Mouse (Mus musculus) cortical plate, adult 2 months (tissue): ENCODE measurements at regions not wholly inside any gene's neighbourhood (a gene's known extent, or its start where the extent isn't known, plus 50 kb on each side); places are given as distances from the start of the nearest gene placed in this dataset.

Experiments
- H3K27ac ChIP-seq: fragments of 200-500 bp; 2 replicates; pipeline ENCODE4 v1.5.1; 2012; ENCODE audit warnings: low read length, control low read depth, inconsistent platforms; ENCODE audit not compliant: insufficient read depth
- H3K4me1 ChIP-seq: fragments of 200-500 bp; 2 replicates; pipeline ENCODE4 v1.6.1; 2011; ENCODE audit warnings: low read length; ENCODE audit not compliant: control insufficient read depth, insufficient read depth
- H3K4me3 ChIP-seq: fragments of 200-500 bp; 2 replicates; pipeline ENCODE4 v1.5.1; 2011; ENCODE audit warnings: mild to moderate bottlenecking, low read length, control low read depth; ENCODE audit not compliant: insufficient read depth
- CTCF ChIP-seq: fragments of 200-500 bp; IDR thresholded peaks from 2 replicates; pipeline ENCODE4 v1.5.1; 2011; ENCODE audit warnings: mild to moderate bottlenecking, control low read depth, low read length; ENCODE audit not compliant: insufficient read depth; ENCODE audit errors: extremely low read depth
- POLR2A ChIP-seq: fragments of 200-500 bp; IDR thresholded peaks from 2 replicates; pipeline ENCODE4 v1.6.1; 2011; ENCODE audit warnings: mild to moderate bottlenecking, low read length, control low read depth; ENCODE audit not compliant: insufficient read depth; ENCODE audit errors: extremely low read depth

- Histone ChIP-seq H3K4me1 (no peaks in the 10 kb centered on the region; the same call in 1 of the 2 replicates), H3K27ac (no peak overlapping the region), H3K4me3 (no peak overlapping the region)
- TF ChIP-seq CTCF (no peak), POLR2A (no peak)
Measured at GRCm38 (mm10) chr3:70097813-70098212, 90.4 kb downstream of the Otol1 start.

- TF ChIP-seq POLR2A: no peak
- TF ChIP-seq CTCF: no peak
- H3K4me3 ChIP-seq: no peak overlapping the region
- peaks cover 1% of the 10 kb centered on the region; the same call in 1 of the 2 replicates for H3K4me1 ChIP-seq
- no peak overlapping the region for H3K27ac ChIP-seq
Measured at GRCm38 (mm10) chr3:70102091-70102490, 94.7 kb downstream of the Otol1 start.

- Histone ChIP-seq H3K4me1 (peaks cover 1% of the 10 kb centered on the region; the same call in 1 of the 2 replicates), H3K4me3 (no peak overlapping the region), H3K27ac (peak overlapping the region; percentile 19; the same call in 1 of the 2 replicates)
- TF ChIP-seq CTCF (no peak), POLR2A (no peak)
Measured at GRCm38 (mm10) chr3:70102593-70103213, 95.3 kb downstream of the Otol1 start.

GRCm38 (mm10) chr3:70103983-70104827 lies 96.8 kb downstream of the Otol1 start:
- peaks cover 1% of the 10 kb centered on the region; the same call in 1 of the 2 replicates for H3K4me1 ChIP-seq
- TF ChIP-seq CTCF (peak; percentile 82), POLR2A (no peak)
- H3K4me3 ChIP-seq: peak overlapping the region; percentile 35
- H3K27ac ChIP-seq: peak overlapping the region; percentile 5; the same call in 1 of the 2 replicates

GRCm38 (mm10) chr3:70104828-70105399 lies 97.5 kb downstream of the Otol1 start:
- no peak for TF ChIP-seq POLR2A
- peak; percentile 74 for TF ChIP-seq CTCF

DNA sequence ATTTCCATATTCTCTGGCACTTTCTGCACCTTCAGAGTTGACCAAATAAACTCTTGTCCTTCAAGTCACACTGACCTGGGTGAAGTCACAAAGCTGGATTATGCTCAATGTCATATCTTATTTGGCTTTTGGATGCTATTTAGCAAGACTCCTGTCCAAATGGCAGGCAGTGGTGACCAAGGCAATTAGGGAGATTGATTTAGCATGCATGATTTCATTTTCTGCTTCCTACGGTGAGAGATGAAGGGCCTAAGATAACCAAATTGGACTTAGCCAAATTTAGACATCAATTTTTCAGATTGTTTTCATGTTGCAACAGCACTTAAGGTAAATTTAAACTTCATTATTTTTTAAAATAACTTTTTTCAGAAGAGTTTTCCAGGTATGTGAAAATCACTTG lies 98.1 kb downstream of the Otol1 start:
- Histone ChIP-seq H3K4me1 (peaks cover 1% of the 10 kb centered on the region; the same call in 1 of the 2 replicates), H3K27ac (no peak overlapping the region), H3K4me3 (no peak overlapping the region)
- TF ChIP-seq CTCF: no peak
- no peak for TF ChIP-seq POLR2A

More at GRCm38 (mm10) chr3:70104828-70105399, 97.5 kb downstream of the Otol1 start:
- Histone ChIP-seq H3K4me1 (peaks cover 1% of the 10 kb centered on the region; the same call in 1 of the 2 replicates), H3K4me3 (peak overlapping the region; percentile 35; the same call in 1 of the 2 replicates), H3K27ac (no peak overlapping the region)

DNA sequence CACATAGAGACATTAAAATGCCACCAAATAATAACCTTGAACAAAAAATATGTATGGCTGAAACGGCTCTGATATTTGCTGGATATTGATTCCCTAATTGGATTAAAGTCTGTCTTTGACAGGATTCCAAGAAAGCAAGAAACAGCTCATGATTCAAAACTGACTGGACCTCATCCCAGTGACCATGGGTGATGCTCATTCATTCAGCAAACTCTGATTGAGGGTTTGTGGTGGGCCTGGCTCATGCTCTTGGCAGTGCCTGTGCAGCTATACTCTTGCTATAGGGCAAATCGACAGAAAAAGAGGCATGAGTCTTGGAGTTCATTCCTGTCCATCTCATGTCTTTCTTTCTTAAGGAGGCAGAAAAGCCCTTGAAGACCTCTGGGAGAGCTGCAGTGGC lies 98.7 kb downstream of the Otol1 start:
- Histone ChIP-seq H3K4me3 (no peak overlapping the region), H3K27ac (no peak overlapping the region), H3K4me1 (peaks cover 1% of the 10 kb centered on the region; the same call in 1 of the 2 replicates)
- TF ChIP-seq CTCF (no peak), POLR2A (no peak)

- no peak for TF ChIP-seq POLR2A
- TF ChIP-seq CTCF: no peak
- Histone ChIP-seq H3K27ac (no peak overlapping the region), H3K4me3 (no peak overlapping the region), H3K4me1 (no peaks in the 10 kb centered on the region)
Measured at GRCm38 (mm10) chr3:70126212-70126611, 118.8 kb downstream of the Otol1 start.

GRCm38 (mm10) chr3:70130241-70131029 lies 123.0 kb downstream of the Otol1 start:
- H3K27ac ChIP-seq: no peak overlapping the region
- TF ChIP-seq POLR2A (no peak), CTCF (no peak)
- H3K4me3 ChIP-seq: no peak overlapping the region
- no peaks in the 10 kb centered on the region for H3K4me1 ChIP-seq
